Mouse (Mus musculus): Measurements from ENCODE around the gene C1ql1. TPM values are rescaled to one million over a fixed set of nuclear protein-coding genes. Genes with fewer than 3 reads are reported as not detected.

Gene C1ql1
- polyA plus RNA-seq, 1 experiment from 2014 or later, result 0.08 TPM

GRCm38 (mm10) chr11:102898408-102898807, 48.1 kb downstream of the C1ql1 start:
- 76% methylated on average over 9 of the region's 9 CpGs for whole genome bisulfite sequencing (ENCODE audit: insufficient replicate concordance)
- Histone ChIP-seq H3K36me3 (replicated peaks) (no peaks in the 10 kb centered on the region), H3K27ac (replicated peaks) (no peak overlapping the region), H3K4me1 (replicated peaks) (peaks cover 50% of the 10 kb centered on the region), H3K9ac (no peak overlapping the region), H3K27me3 (peaks cover 42% of the 10 kb centered on the region), H3K4me3 (replicated peaks) (no peak overlapping the region), H3K4me2 (no peak overlapping the region), H3K9me3 (replicated peaks) (no peaks in the 10 kb centered on the region)
- ATAC-seq (ENCODE audit: insufficient read depth), result no peak

GRCm38 (mm10) chr11:102896641-102897040, 49.8 kb downstream of the C1ql1 start:
- H3K9ac ChIP-seq, result peak overlapping the region; percentile 44
- peaks cover 54% of the 10 kb centered on the region for H3K27me3 ChIP-seq
- H3K9me3 ChIP-seq (replicated peaks), result no peaks in the 10 kb centered on the region
- no peak overlapping the region for H3K4me2 ChIP-seq
- H3K4me3 ChIP-seq (replicated peaks), result no peak overlapping the region
- peak overlapping the region; percentile 94 for H3K27ac ChIP-seq (replicated peaks)
- no peak for ATAC-seq (ENCODE audit: insufficient read depth)
- H3K36me3 ChIP-seq (replicated peaks), result no peaks in the 10 kb centered on the region
- WGBS (ENCODE audit: insufficient replicate concordance), result 78% methylated on average over 20 of the region's 20 CpGs
- peaks cover 67% of the 10 kb centered on the region for H3K4me1 ChIP-seq (replicated peaks)

DNA sequence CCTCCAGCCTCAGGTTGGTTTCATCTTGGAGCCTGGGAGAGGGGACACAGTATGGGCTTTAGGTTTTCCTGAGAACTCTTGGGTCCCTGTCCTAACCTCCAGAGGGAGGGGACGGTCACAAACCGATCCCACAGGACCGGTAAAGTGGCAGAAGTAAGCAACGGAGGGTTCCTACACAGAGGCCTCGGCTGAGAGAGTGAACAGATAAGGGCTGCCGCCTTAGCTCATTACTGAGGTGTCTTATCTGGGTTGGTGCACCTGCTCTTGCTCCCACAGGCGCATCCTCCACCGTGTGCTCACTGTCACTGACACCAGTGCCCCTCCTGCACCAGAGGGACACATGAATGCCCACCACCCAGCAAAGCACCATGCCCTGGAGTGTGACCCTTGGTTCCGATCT, 50.7 kb downstream of the C1ql1 start:
- peaks cover 71% of the 10 kb centered on the region for H3K4me1 ChIP-seq (replicated peaks)
- ATAC-seq (ENCODE audit: insufficient read depth), result peak; percentile 98
- H3K4me3 ChIP-seq (replicated peaks), result peak overlapping the region; percentile 63
- peaks cover 56% of the 10 kb centered on the region for H3K27me3 ChIP-seq
- peak overlapping the region; percentile 94 for H3K27ac ChIP-seq (replicated peaks)
- WGBS (ENCODE audit: insufficient replicate concordance), result 22% methylated on average over 9 of the region's 9 CpGs
- peak overlapping the region; percentile 77 for H3K9ac ChIP-seq
- H3K9me3 ChIP-seq (replicated peaks), result no peaks in the 10 kb centered on the region
- no peaks in the 10 kb centered on the region for H3K36me3 ChIP-seq (replicated peaks)
- peak overlapping the region; percentile 88 for H3K4me2 ChIP-seq

DNA sequence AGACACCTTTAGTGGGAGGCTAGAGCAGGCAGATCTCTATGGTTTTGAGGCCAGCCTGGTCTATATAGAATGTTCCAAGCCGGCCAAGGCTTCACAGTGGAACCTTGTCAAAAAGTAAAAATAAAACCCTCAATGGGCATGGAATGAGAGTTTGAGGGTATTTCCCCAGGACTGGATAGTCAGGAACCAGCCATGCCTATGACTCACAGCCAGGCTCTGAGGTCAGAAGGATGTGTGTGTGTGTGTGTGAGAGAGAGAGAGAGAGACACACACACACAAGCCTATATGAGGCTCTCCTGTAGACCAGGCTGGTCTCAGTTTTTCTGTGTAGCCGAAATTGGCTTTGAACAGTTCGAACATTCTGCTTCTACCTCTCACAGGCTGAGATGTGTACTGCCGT, 51.8 kb downstream of the C1ql1 start:
- H3K9ac ChIP-seq, result peak overlapping the region; percentile 77
- WGBS (ENCODE audit: insufficient replicate concordance), result 73% methylated on average over 4 of the region's 4 CpGs
- H3K27me3 ChIP-seq, result peaks cover 54% of the 10 kb centered on the region
- no peak for ATAC-seq (ENCODE audit: insufficient read depth)
- H3K4me3 ChIP-seq (replicated peaks), result peak overlapping the region; percentile 63
- peaks cover 76% of the 10 kb centered on the region for H3K4me1 ChIP-seq (replicated peaks)
- H3K36me3 ChIP-seq (replicated peaks), result no peaks in the 10 kb centered on the region
- no peaks in the 10 kb centered on the region for H3K9me3 ChIP-seq (replicated peaks)
- peak overlapping the region; percentile 88 for H3K4me2 ChIP-seq
- peak overlapping the region; percentile 94 for H3K27ac ChIP-seq (replicated peaks)

DNA sequence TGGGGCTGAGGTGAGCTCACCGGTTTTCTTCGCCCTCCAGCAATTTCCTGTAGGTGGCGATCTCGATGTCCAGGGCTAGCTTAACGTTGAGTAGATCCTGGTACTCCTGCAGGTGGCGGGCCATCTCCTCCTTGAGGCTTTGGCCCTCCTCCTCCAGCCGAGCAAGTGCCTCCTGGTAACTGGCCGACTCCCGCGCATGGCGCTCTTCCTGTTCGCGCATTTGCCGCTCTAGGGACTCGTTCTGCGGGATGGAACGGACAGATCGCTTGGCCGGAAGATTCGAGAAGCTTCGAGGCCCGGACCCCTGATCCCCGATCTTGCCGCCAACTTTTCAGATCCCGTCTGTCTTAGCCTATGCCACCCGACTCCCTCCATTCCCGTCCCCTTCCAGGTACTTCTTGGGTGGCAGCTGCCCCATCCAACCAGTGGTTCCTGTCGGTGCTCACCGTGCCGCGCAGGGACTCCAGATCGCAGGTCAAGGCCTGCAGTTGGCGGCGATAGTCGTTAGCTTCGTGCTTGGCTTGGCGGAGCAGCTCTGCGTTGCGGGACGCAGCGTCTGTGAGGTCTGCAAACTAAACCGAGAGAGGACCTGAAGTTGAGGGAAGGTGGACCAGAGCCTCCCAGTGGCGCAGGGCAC, 53.4 kb downstream of the C1ql1 start:
- 3% methylated on average over 43 of the region's 43 CpGs for WGBS (ENCODE audit: insufficient replicate concordance)

DNA sequence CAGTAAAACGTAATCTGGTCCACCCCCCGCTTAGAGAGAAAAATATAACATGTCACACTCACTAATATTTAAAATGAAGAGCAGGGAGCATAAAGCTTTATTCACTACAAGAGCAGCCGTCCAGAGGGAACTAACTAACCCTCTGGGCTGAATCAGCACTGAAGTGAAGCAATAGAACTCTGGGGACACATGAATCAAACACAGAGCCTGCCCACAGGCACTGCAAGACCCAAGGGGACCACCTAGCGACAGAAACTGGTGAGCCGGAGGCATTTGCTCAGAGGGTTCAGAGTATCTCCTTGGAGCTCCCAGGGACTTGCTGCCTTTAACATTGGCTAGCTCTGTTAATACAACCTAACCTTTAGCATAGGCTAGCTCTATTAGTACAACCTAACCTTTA, 56.4 kb downstream of the C1ql1 start:
- no peak for ATAC-seq (ENCODE audit: insufficient read depth)
- Histone ChIP-seq H3K4me1 (replicated peaks) (peaks cover 59% of the 10 kb centered on the region), H3K9me3 (replicated peaks) (no peaks in the 10 kb centered on the region), H3K36me3 (replicated peaks) (no peaks in the 10 kb centered on the region), H3K4me3 (replicated peaks) (no peak overlapping the region), H3K27me3 (peaks cover 65% of the 10 kb centered on the region), H3K9ac (no peak overlapping the region), H3K4me2 (no peak overlapping the region), H3K27ac (replicated peaks) (no peak overlapping the region; the same call in 1 of the 2 replicates)
- WGBS (ENCODE audit: insufficient replicate concordance), result 66% methylated on average over 5 of the region's 5 CpGs

More for the DNA sequence above, 53.4 kb downstream of the C1ql1 start:
- H3K27me3 ChIP-seq, result peaks cover 61% of the 10 kb centered on the region
- peak overlapping the region; percentile 63 for H3K4me3 ChIP-seq (replicated peaks)
- no peaks in the 10 kb centered on the region for H3K36me3 ChIP-seq (replicated peaks)
- H3K9me3 ChIP-seq (replicated peaks), result no peaks in the 10 kb centered on the region
- H3K4me1 ChIP-seq (replicated peaks), result peaks cover 79% of the 10 kb centered on the region
- H3K4me2 ChIP-seq, result peak overlapping the region; percentile 88
- ATAC-seq (ENCODE audit: insufficient read depth), result peak; percentile 67
- peak overlapping the region; percentile 77 for H3K9ac ChIP-seq
- peak overlapping the region; percentile 94 for H3K27ac ChIP-seq (replicated peaks)

Other genes with a start within 250 kb of the C1ql1 start
- 13.4 and 13.6 TPM in 2 replicates for gene Ccdc43, start 248.9 kb downstream of the C1ql1 start, polyA plus RNA-seq (2015; fragmentation: Nextera tagmentation; extraction: Ambion mirVana)
- gene Adam11, start 185.2 kb downstream of the C1ql1 start, polyA plus RNA-seq (2015; fragmentation: Nextera tagmentation; extraction: Ambion mirVana), result 0.08 and 0.26 TPM in 2 replicates
- gene Gjc1, start 127.0 kb downstream of the C1ql1 start, polyA plus RNA-seq (2015; fragmentation: Nextera tagmentation; extraction: Ambion mirVana), result 1.4 and 1.6 TPM in 2 replicates
- not detected in 2 replicates for gene Higd1b, start 110.8 kb downstream of the C1ql1 start, polyA plus RNA-seq (2015; fragmentation: Nextera tagmentation; extraction: Ambion mirVana)
- gene Eftud2, start 65.7 kb downstream of the C1ql1 start, polyA plus RNA-seq (2015; fragmentation: Nextera tagmentation; extraction: Ambion mirVana), result 106 and 113 TPM in 2 replicates
- 1.0 and 1.1 TPM in 2 replicates for gene Ccdc103, start 65.5 kb downstream of the C1ql1 start, polyA plus RNA-seq (2015; fragmentation: Nextera tagmentation; extraction: Ambion mirVana)
- gene Fam187a, start 61.5 kb downstream of the C1ql1 start, polyA plus RNA-seq (2015; fragmentation: Nextera tagmentation; extraction: Ambion mirVana), result 0.07 TPM in 1 of 2 replicates, not detected in the other
- gene Gfap, start 45.8 kb downstream of the C1ql1 start, polyA plus RNA-seq (2015; fragmentation: Nextera tagmentation; extraction: Ambion mirVana), result 8.5 and 9.4 TPM in 2 replicates
- gene Kif18b, start 21.6 kb downstream of the C1ql1 start, polyA plus RNA-seq (2015; fragmentation: Nextera tagmentation; extraction: Ambion mirVana), result 10.3 and 11.6 TPM in 2 replicates
- gene Nmt1, start 81.5 kb upstream of the C1ql1 start, polyA plus RNA-seq (2015; fragmentation: Nextera tagmentation; extraction: Ambion mirVana), result 32.4 and 36.7 TPM in 2 replicates
- 28.7 and 30.0 TPM in 2 replicates for gene Dcakd, start 81.6 kb upstream of the C1ql1 start, polyA plus RNA-seq (2015; fragmentation: Nextera tagmentation; extraction: Ambion mirVana)
- 0.31 and 0.45 TPM in 2 replicates for gene Plcd3, start 155.0 kb upstream of the C1ql1 start, polyA plus RNA-seq (2015; fragmentation: Nextera tagmentation; extraction: Ambion mirVana)
- 60.6 and 60.9 TPM in 2 replicates for gene Acbd4, start 155.0 kb upstream of the C1ql1 start, polyA plus RNA-seq (2015; fragmentation: Nextera tagmentation; extraction: Ambion mirVana)
- 1.8 and 1.9 TPM in 2 replicates for gene Hexim1, start 169.5 kb upstream of the C1ql1 start, polyA plus RNA-seq (2015; fragmentation: Nextera tagmentation; extraction: Ambion mirVana)
- 4.2 and 4.7 TPM in 2 replicates for gene Hexim2, start 185.7 kb upstream of the C1ql1 start, polyA plus RNA-seq (2015; fragmentation: Nextera tagmentation; extraction: Ambion mirVana)
- 5.7 and 6.2 TPM in 2 replicates for gene Fmnl1, start 224.4 kb upstream of the C1ql1 start, polyA plus RNA-seq (2015; fragmentation: Nextera tagmentation; extraction: Ambion mirVana)